Mouse (Mus musculus): ENCODE measurements around the gene Mthfd1.

GRCm38 (mm10) chr12:76304199-76304598 is 49.1 kb downstream of the Mthfd1 start:
- TF ChIP-seq FLI1 (IDR thresholded peaks at IDR 0.05; ENCODE audit: low read length) (no peak), GATA1 (IDR thresholded peaks at IDR 0.05; ENCODE audit: borderline replicate concordance, low read length) (no peak)

Measured in megakaryocyte, embryonic 14.5 days (primary cell).